Mouse (Mus musculus): Measurements from ENCODE around the gene Krtap2-4. TPM values are rescaled to one million over a fixed set of nuclear protein-coding genes. Genes with fewer than 3 reads are reported as not detected.

The Krtap2-4 gene
- polyA plus RNA-seq, 1 experiment from 2014 or later = not detected

- Histone ChIP-seq H3K27me3 (ENCODE audit: control insufficient read depth, insufficient read depth, low read length) (no peaks in the 10 kb centered on the region), H3K27ac (replicated peaks in 1 of 2; ENCODE audit: control insufficient read depth in 1 of 2, insufficient read depth in 1 of 2, low read depth in 2 of 2, low read length in 2 of 2) (no peak overlapping the region), H3K9me3 (ENCODE audit: control insufficient read depth, low read length) (no peaks in the 10 kb centered on the region), H3K36me3 (ENCODE audit: control insufficient read depth, insufficient read depth, low read length) (no peaks in the 10 kb centered on the region), H3K4me1 (ENCODE audit: control insufficient read depth in 2 of 2, insufficient read depth in 2 of 2, low read length in 2 of 2) (no peaks in the 10 kb centered on the region), H3K4me3 (ENCODE audit: control insufficient read depth in 1 of 2, insufficient read depth in 1 of 2, low read depth in 1 of 2, low read length in 2 of 2) (no peak overlapping the region), H3K4me2 (ENCODE audit: low read length) (no peak overlapping the region), H3K9ac (ENCODE audit: low read length) (no peak overlapping the region)
- ATAC-seq (ENCODE audit: insufficient number of reproducible peaks, insufficient read depth, low FRiP score, low read depth) = no peak
- WGBS = 87% methylated on average over 5 of the region's 5 CpGs
Observed at GRCm38 (mm10) chr11:99581051-99581450, 33.6 kb downstream of the Krtap2-4 start.

- Histone ChIP-seq H3K27ac (replicated peaks in 1 of 2; ENCODE audit: control insufficient read depth in 1 of 2, insufficient read depth in 1 of 2, low read depth in 2 of 2, low read length in 2 of 2) (no peak within 1 kb of the TSS), H3K36me3 (ENCODE audit: control insufficient read depth, insufficient read depth, low read length) (no peaks in the 10 kb centered on the region), H3K27me3 (ENCODE audit: control insufficient read depth, insufficient read depth, low read length) (no peaks in the 10 kb centered on the region), H3K9me3 (ENCODE audit: control insufficient read depth, low read length) (no peaks in the 10 kb centered on the region), H3K4me1 (ENCODE audit: control insufficient read depth in 2 of 2, insufficient read depth in 2 of 2, low read length in 2 of 2) (no peaks in the 10 kb centered on the region), H3K4me2 (ENCODE audit: low read length) (no peak within 1 kb of the TSS), H3K9ac (ENCODE audit: low read length) (no peak within 1 kb of the TSS), H3K4me3 (ENCODE audit: control insufficient read depth in 1 of 2, insufficient read depth in 1 of 2, low read depth in 1 of 2, low read length in 2 of 2) (no peak within 1 kb of the TSS)
- ATAC-seq (ENCODE audit: insufficient number of reproducible peaks, insufficient read depth, low FRiP score, low read depth) = no peak
- WGBS = 74% methylated on average over 6 of the region's 6 CpGs
Observed at GRCm38 (mm10) chr11:99580636-99581035, 34.0 kb downstream of the Krtap2-4 start, which contains the start of gene Krtap1-5. Gene Krtap1-5 (minus strand): TSS chr11:99581016.

GRCm38 (mm10) chr11:99574106-99574505 lies 40.5 kb downstream of the Krtap2-4 start:
- no peaks in the 10 kb centered on the region for H3K27me3 ChIP-seq (ENCODE audit: control insufficient read depth, insufficient read depth, low read length)
- H3K4me3 ChIP-seq (ENCODE audit: control insufficient read depth in 1 of 2, insufficient read depth in 1 of 2, low read depth in 1 of 2, low read length in 2 of 2) = no peak overlapping the region
- WGBS = 2% methylated on average over 7 of the region's 7 CpGs
- H3K4me1 ChIP-seq (ENCODE audit: control insufficient read depth in 2 of 2, insufficient read depth in 2 of 2, low read length in 2 of 2) = no peaks in the 10 kb centered on the region
- H3K27ac ChIP-seq (replicated peaks in 1 of 2; ENCODE audit: control insufficient read depth in 1 of 2, insufficient read depth in 1 of 2, low read depth in 2 of 2, low read length in 2 of 2) = no peak overlapping the region
- H3K4me2 ChIP-seq (ENCODE audit: low read length) = peak overlapping the region; percentile 50
- no peaks in the 10 kb centered on the region for H3K9me3 ChIP-seq (ENCODE audit: control insufficient read depth, low read length)
- H3K36me3 ChIP-seq (ENCODE audit: control insufficient read depth, insufficient read depth, low read length) = no peaks in the 10 kb centered on the region
- no peak for ATAC-seq (ENCODE audit: insufficient number of reproducible peaks, insufficient read depth, low FRiP score, low read depth)
- no peak overlapping the region for H3K9ac ChIP-seq (ENCODE audit: low read length)

- ATAC-seq (ENCODE audit: insufficient number of reproducible peaks, insufficient read depth, low FRiP score, low read depth) = no peak
Observed at GRCm38 (mm10) chr11:99573164-99573563, 41.5 kb downstream of the Krtap2-4 start.

GRCm38 (mm10) chr11:99566530-99566929 lies 48.1 kb downstream of the Krtap2-4 start, which contains the start of gene Krtap3-1:
Gene Krtap3-1 (minus strand): TSS chr11:99566630.
- Histone ChIP-seq H3K9ac (ENCODE audit: low read length) (no peak within 1 kb of the TSS), H3K4me2 (ENCODE audit: low read length) (no peak within 1 kb of the TSS), H3K9me3 (ENCODE audit: control insufficient read depth, low read length) (no peaks in the 10 kb centered on the region), H3K27ac (replicated peaks in 1 of 2; ENCODE audit: control insufficient read depth in 1 of 2, insufficient read depth in 1 of 2, low read depth in 2 of 2, low read length in 2 of 2) (no peak within 1 kb of the TSS), H3K4me3 (ENCODE audit: control insufficient read depth in 1 of 2, insufficient read depth in 1 of 2, low read depth in 1 of 2, low read length in 2 of 2) (no peak within 1 kb of the TSS), H3K27me3 (ENCODE audit: control insufficient read depth, insufficient read depth, low read length) (no peaks in the 10 kb centered on the region), H3K4me1 (ENCODE audit: control insufficient read depth in 2 of 2, insufficient read depth in 2 of 2, low read length in 2 of 2) (no peaks in the 10 kb centered on the region), H3K36me3 (ENCODE audit: control insufficient read depth, insufficient read depth, low read length) (no peaks in the 10 kb centered on the region)
- ATAC-seq (ENCODE audit: insufficient number of reproducible peaks, insufficient read depth, low FRiP score, low read depth) = no peak
- 83% methylated on average over 7 of the region's 7 CpGs for WGBS

More at GRCm38 (mm10) chr11:99573164-99573563, 41.5 kb downstream of the Krtap2-4 start:
- H3K9ac ChIP-seq (ENCODE audit: low read length) = no peak overlapping the region
- H3K27me3 ChIP-seq (ENCODE audit: control insufficient read depth, insufficient read depth, low read length) = no peaks in the 10 kb centered on the region
- no peaks in the 10 kb centered on the region for H3K9me3 ChIP-seq (ENCODE audit: control insufficient read depth, low read length)
- H3K4me3 ChIP-seq (ENCODE audit: control insufficient read depth in 1 of 2, insufficient read depth in 1 of 2, low read depth in 1 of 2, low read length in 2 of 2) = no peak overlapping the region
- H3K36me3 ChIP-seq (ENCODE audit: control insufficient read depth, insufficient read depth, low read length) = no peaks in the 10 kb centered on the region
- no peak overlapping the region for H3K4me2 ChIP-seq (ENCODE audit: low read length)
- no peak overlapping the region for H3K27ac ChIP-seq (replicated peaks in 1 of 2; ENCODE audit: control insufficient read depth in 1 of 2, insufficient read depth in 1 of 2, low read depth in 2 of 2, low read length in 2 of 2)
- 65% methylated on average over 4 of the region's 4 CpGs for whole genome bisulfite sequencing
- no peaks in the 10 kb centered on the region for H3K4me1 ChIP-seq (ENCODE audit: control insufficient read depth in 2 of 2, insufficient read depth in 2 of 2, low read length in 2 of 2)

Other genes with a start within 250 kb of the Krtap2-4 start
- gene Krt28, start 239.9 kb downstream of the Krtap2-4 start, polyA plus RNA-seq (2014; fragmentation: Nextera tagmentation; extraction: Ambion mirVana) = 0.20 TPM in 1 of 2 replicates, not detected in the other
- gene Krt10, start 225.5 kb downstream of the Krtap2-4 start, polyA plus RNA-seq (2014; fragmentation: Nextera tagmentation; extraction: Ambion mirVana) = 15.7 and 18.4 TPM in 2 replicates
- not detected in 2 replicates for gene Krt12, start 192.6 kb downstream of the Krtap2-4 start, polyA plus RNA-seq (2014; fragmentation: Nextera tagmentation; extraction: Ambion mirVana)
- gene Krt20, start 176.7 kb downstream of the Krtap2-4 start, polyA plus RNA-seq (2014; fragmentation: Nextera tagmentation; extraction: Ambion mirVana) = 0.67 and 0.70 TPM in 2 replicates
- gene Krt23, start 121.7 kb downstream of the Krtap2-4 start, polyA plus RNA-seq (2014; fragmentation: Nextera tagmentation; extraction: Ambion mirVana) = 0.38 TPM in 1 of 2 replicates, not detected in the other
- not detected in 2 replicates for gene Krt39, start 93.5 kb downstream of the Krtap2-4 start, polyA plus RNA-seq (2014; fragmentation: Nextera tagmentation; extraction: Ambion mirVana)
- gene Krt40, start 71.7 kb downstream of the Krtap2-4 start, polyA plus RNA-seq (2014; fragmentation: Nextera tagmentation; extraction: Ambion mirVana) = not detected in 2 replicates
- gene Krtap3-3, start 64.0 kb downstream of the Krtap2-4 start, polyA plus RNA-seq (2014; fragmentation: Nextera tagmentation; extraction: Ambion mirVana) = not detected in 2 replicates
- not detected in 2 replicates for gene Krtap3-2, start 58.0 kb downstream of the Krtap2-4 start, polyA plus RNA-seq (2014; fragmentation: Nextera tagmentation; extraction: Ambion mirVana)
- gene Gm11939, start 55.4 kb downstream of the Krtap2-4 start, polyA plus RNA-seq (2014; fragmentation: Nextera tagmentation; extraction: Ambion mirVana) = not detected in 2 replicates
- not detected in 2 replicates for gene Krtap3-1, start 48.2 kb downstream of the Krtap2-4 start, polyA plus RNA-seq (2014; fragmentation: Nextera tagmentation; extraction: Ambion mirVana)
- gene Krtap1-5, start 33.8 kb downstream of the Krtap2-4 start, polyA plus RNA-seq (2014; fragmentation: Nextera tagmentation; extraction: Ambion mirVana) = not detected in 2 replicates
- gene Krtap1-4, start 31.2 kb downstream of the Krtap2-4 start, polyA plus RNA-seq (2014; fragmentation: Nextera tagmentation; extraction: Ambion mirVana) = not detected in 2 replicates
- not detected in 2 replicates for gene Krtap1-3, start 23.5 kb downstream of the Krtap2-4 start, polyA plus RNA-seq (2014; fragmentation: Nextera tagmentation; extraction: Ambion mirVana)
- gene Krtap9-3, start 16.7 kb downstream of the Krtap2-4 start, polyA plus RNA-seq (2014; fragmentation: Nextera tagmentation; extraction: Ambion mirVana) = not detected in 2 replicates
- gene Gm11938, start 11.5 kb downstream of the Krtap2-4 start, polyA plus RNA-seq (2014; fragmentation: Nextera tagmentation; extraction: Ambion mirVana) = not detected in 2 replicates
- not detected in 2 replicates for gene Gm11937, start 4.7 kb downstream of the Krtap2-4 start, polyA plus RNA-seq (2014; fragmentation: Nextera tagmentation; extraction: Ambion mirVana)
- not detected in 2 replicates for gene Gm11562, start 5.6 kb upstream of the Krtap2-4 start, polyA plus RNA-seq (2014; fragmentation: Nextera tagmentation; extraction: Ambion mirVana)
- gene Krtap4-1, start 13.4 kb upstream of the Krtap2-4 start, polyA plus RNA-seq (2014; fragmentation: Nextera tagmentation; extraction: Ambion mirVana) = not detected in 2 replicates
- not detected in 2 replicates for gene Krtap4-2, start 20.2 kb upstream of the Krtap2-4 start, polyA plus RNA-seq (2014; fragmentation: Nextera tagmentation; extraction: Ambion mirVana)
- gene Krtap4-7, start 29.2 kb upstream of the Krtap2-4 start, polyA plus RNA-seq (2014; fragmentation: Nextera tagmentation; extraction: Ambion mirVana) = not detected in 2 replicates
- gene Gm11555, start 35.4 kb upstream of the Krtap2-4 start, polyA plus RNA-seq (2014; fragmentation: Nextera tagmentation; extraction: Ambion mirVana) = not detected in 2 replicates
- gene Gm11563, start 44.1 kb upstream of the Krtap2-4 start, polyA plus RNA-seq (2014; fragmentation: Nextera tagmentation; extraction: Ambion mirVana) = not detected in 2 replicates
- not detected in 2 replicates for gene Krtap4-6, start 51.1 kb upstream of the Krtap2-4 start, polyA plus RNA-seq (2014; fragmentation: Nextera tagmentation; extraction: Ambion mirVana)
- gene Gm14190, start 75.9 kb upstream of the Krtap2-4 start, polyA plus RNA-seq (2014; fragmentation: Nextera tagmentation; extraction: Ambion mirVana) = not detected in 2 replicates
- not detected in 2 replicates for gene Gm14180, start 119.4 kb upstream of the Krtap2-4 start, polyA plus RNA-seq (2014; fragmentation: Nextera tagmentation; extraction: Ambion mirVana)
- not detected in 2 replicates for gene Gm11595, start 158.1 kb upstream of the Krtap2-4 start, polyA plus RNA-seq (2014; fragmentation: Nextera tagmentation; extraction: Ambion mirVana)
- not detected in 2 replicates for gene Krtap4-8, start 165.9 kb upstream of the Krtap2-4 start, polyA plus RNA-seq (2014; fragmentation: Nextera tagmentation; extraction: Ambion mirVana)
- gene Krtap4-9, start 170.4 kb upstream of the Krtap2-4 start, polyA plus RNA-seq (2014; fragmentation: Nextera tagmentation; extraction: Ambion mirVana) = not detected in 2 replicates
- gene Gm11596, start 178.6 kb upstream of the Krtap2-4 start, polyA plus RNA-seq (2014; fragmentation: Nextera tagmentation; extraction: Ambion mirVana) = not detected in 2 replicates
- gene Gm11569, start 184.1 kb upstream of the Krtap2-4 start, polyA plus RNA-seq (2014; fragmentation: Nextera tagmentation; extraction: Ambion mirVana) = not detected in 2 replicates
- not detected in 2 replicates for gene Gm11554, start 189.6 kb upstream of the Krtap2-4 start, polyA plus RNA-seq (2014; fragmentation: Nextera tagmentation; extraction: Ambion mirVana)
- not detected in 2 replicates for gene Krtap4-13, start 195.0 kb upstream of the Krtap2-4 start, polyA plus RNA-seq (2014; fragmentation: Nextera tagmentation; extraction: Ambion mirVana)
- not detected in 2 replicates for gene Gm11564, start 200.8 kb upstream of the Krtap2-4 start, polyA plus RNA-seq (2014; fragmentation: Nextera tagmentation; extraction: Ambion mirVana)
- gene 2300003K06Rik, start 223.2 kb upstream of the Krtap2-4 start, polyA plus RNA-seq (2014; fragmentation: Nextera tagmentation; extraction: Ambion mirVana) = not detected in 2 replicates
- not detected in 2 replicates for gene Krtap4-16, start 236.8 kb upstream of the Krtap2-4 start, polyA plus RNA-seq (2014; fragmentation: Nextera tagmentation; extraction: Ambion mirVana)
- gene Gm11568, start 243.1 kb upstream of the Krtap2-4 start, polyA plus RNA-seq (2014; fragmentation: Nextera tagmentation; extraction: Ambion mirVana) = not detected in 2 replicates
- gene Gm11559, start 249.6 kb upstream of the Krtap2-4 start, polyA plus RNA-seq (2014; fragmentation: Nextera tagmentation; extraction: Ambion mirVana) = not detected in 2 replicates